Mouse (Mus musculus) lung, embryonic 15.5 days (tissue): ENCODE data around the gene Vstm4. TPM values are rescaled to one million over a fixed set of nuclear protein-coding genes. Genes with fewer than 3 reads are reported as not detected.

ENCODE experiments used
- ATAC-seq: fragments of 200-750 bp; cut with Nextera tagmentation; 2 replicates; pipeline ENCODE4 v1.8.0; 2017; ENCODE audit warnings: moderate number of reproducible peaks, borderline replicate concordance; ENCODE audit not compliant: low FRiP score, low TSS enrichment; ENCODE audit errors: extremely low read depth
- H3K27ac ChIP-seq: fragments of 300-500 bp; sonication (generic); 2 replicates; pipeline ENCODE4 v1.5.1; 2015; ENCODE audit warnings: moderate library complexity, mild to moderate bottlenecking, inconsistent platforms
- H3K27me3 ChIP-seq: fragments of 300-500 bp; sonication (generic); 2 replicates; pipeline ENCODE4 v1.6.1; 2015; ENCODE audit warnings: inconsistent platforms
- H3K36me3 ChIP-seq: fragments of 300-500 bp; sonication (generic); 2 replicates; pipeline ENCODE4 v1.6.1; 2015; ENCODE audit warnings: inconsistent platforms
- H3K4me1 ChIP-seq: fragments of 300-500 bp; sonication (generic); 2 replicates; pipeline ENCODE4 v1.6.1; 2015; ENCODE audit warnings: inconsistent platforms
- H3K4me2 ChIP-seq: fragments of 300-500 bp; sonication (generic); 2 replicates; pipeline ENCODE4 v1.6.1; 2015; ENCODE audit warnings: inconsistent platforms, mild to moderate bottlenecking, moderate library complexity
- H3K4me3 ChIP-seq: fragments of 300-500 bp; sonication (generic); 2 replicates; pipeline ENCODE4 v1.5.1; 2015; ENCODE audit warnings: mild to moderate bottlenecking, inconsistent platforms
- H3K9ac ChIP-seq: fragments of 300-500 bp; sonication (generic); 2 replicates; pipeline ENCODE4 v1.6.1; 2015; ENCODE audit warnings: inconsistent platforms
- H3K9me3 ChIP-seq: fragments of 300-500 bp; sonication (generic); 2 replicates; pipeline ENCODE4 v1.6.1; 2016; ENCODE audit warnings: inconsistent platforms
- WGBS: fragments of 180-500 bp; shearing (Covaris S2); methylation state at CpG from one replicate; pipeline ENCODE4 v1.1.7; 2015; 5-methylcytosine and 5-hydroxymethylcytosine counted together
- polyA plus RNA-seq: library from polyadenylated mRNA; unstranded; fragments of >200 nt; fragmentation: Nextera tagmentation; extraction: Ambion mirVana; gene quantifications from 2 replicates; pipeline ENCODE4 v1.2.1, GENCODE M21; 2015

Vstm4 gene
- polyA plus RNA-seq, 1 experiment from 2014 or later: 62.8 TPM

GRCm38 (mm10) chr14:32827165-32827564 lies 29.4 kb upstream of the Vstm4 start:
- H3K4me2 ChIP-seq: no peak overlapping the region
- peak overlapping the region; percentile 93 for H3K27ac ChIP-seq
- peaks cover 50% of the 10 kb centered on the region for H3K4me1 ChIP-seq
- 23% methylated on average over 4 of the region's 4 CpGs for WGBS
- no peak overlapping the region for H3K9ac ChIP-seq
- no peak overlapping the region for H3K4me3 ChIP-seq
- no peaks in the 10 kb centered on the region for H3K27me3 ChIP-seq
- ATAC-seq: peak; percentile 63; the same call in 1 of the 2 replicates
- H3K9me3 ChIP-seq: no peaks in the 10 kb centered on the region
- H3K36me3 ChIP-seq: no peaks in the 10 kb centered on the region

GRCm38 (mm10) chr14:32827994-32828650 lies 28.4 kb upstream of the Vstm4 start:
- H3K9ac ChIP-seq: no peak overlapping the region
- H3K9me3 ChIP-seq: no peaks in the 10 kb centered on the region
- H3K27ac ChIP-seq: peak overlapping the region; percentile 93
- ATAC-seq: peak; percentile 44; the same call in 1 of the 2 replicates
- no peaks in the 10 kb centered on the region for H3K36me3 ChIP-seq
- no peak overlapping the region for H3K4me2 ChIP-seq
- 27% methylated on average over 6 of the region's 6 CpGs for WGBS
- H3K27me3 ChIP-seq: no peaks in the 10 kb centered on the region
- no peak overlapping the region for H3K4me3 ChIP-seq
- peaks cover 54% of the 10 kb centered on the region for H3K4me1 ChIP-seq

DNA sequence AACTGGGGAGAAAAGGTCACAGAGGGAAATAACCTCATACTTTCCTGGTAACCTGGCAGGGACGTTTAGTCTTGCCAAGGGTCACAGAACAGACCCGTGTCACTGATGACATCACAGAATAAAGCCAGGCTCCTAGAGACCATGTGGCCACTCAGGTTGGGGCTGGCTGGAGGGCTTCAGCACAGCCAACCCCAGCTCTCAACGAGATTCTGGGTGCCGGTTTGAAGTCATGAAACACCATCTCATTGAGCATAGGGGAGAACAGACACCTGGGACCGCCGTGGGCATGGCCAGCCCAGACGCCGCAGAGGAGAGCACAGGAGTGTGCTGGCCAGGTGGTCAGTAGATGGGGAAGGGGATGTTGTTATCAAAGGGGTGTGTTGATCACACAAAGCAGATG lies 22.7 kb upstream of the Vstm4 start, which contains the start of gene Fam170b:
TSS of gene Fam170b (plus strand) at position 116 of the 400 bp plus-strand sequence.
- no peak; the same call in 1 of the 2 replicates for ATAC-seq
- 69% methylated on average over 8 of the region's 8 CpGs for WGBS
- Histone ChIP-seq H3K36me3 (no peaks in the 10 kb centered on the region), H3K4me1 (peaks cover 4% of the 10 kb centered on the region; the same call in 1 of the 2 replicates), H3K9me3 (no peaks in the 10 kb centered on the region), H3K27me3 (no peaks in the 10 kb centered on the region), H3K4me2 (no peak within 1 kb of the TSS), H3K4me3 (no peak within 1 kb of the TSS), H3K27ac (no peak within 1 kb of the TSS), H3K9ac (no peak within 1 kb of the TSS)

DNA sequence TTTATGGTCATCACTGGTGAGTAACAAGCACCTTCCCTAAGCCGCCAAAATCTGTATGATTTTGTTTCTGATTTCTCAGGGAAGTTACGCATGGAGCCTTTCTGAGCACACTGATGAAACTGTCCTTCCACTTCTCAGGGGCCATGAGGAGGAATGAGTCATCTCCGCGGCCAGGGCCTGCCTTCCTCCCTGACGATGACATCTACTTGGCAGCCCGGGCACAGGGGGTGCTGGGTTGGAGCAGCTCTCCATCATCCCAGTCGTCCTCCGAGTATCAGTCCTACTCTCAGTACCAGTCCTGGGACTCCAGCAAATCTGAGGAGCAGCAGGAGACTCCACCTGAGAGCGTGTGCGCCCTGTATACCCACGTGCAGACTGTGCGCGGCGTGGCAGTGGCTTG lies 21.4 kb upstream of the Vstm4 start:
- H3K4me2 ChIP-seq: no peak overlapping the region
- 70% methylated on average over 14 of the region's 14 CpGs for WGBS

DNA sequence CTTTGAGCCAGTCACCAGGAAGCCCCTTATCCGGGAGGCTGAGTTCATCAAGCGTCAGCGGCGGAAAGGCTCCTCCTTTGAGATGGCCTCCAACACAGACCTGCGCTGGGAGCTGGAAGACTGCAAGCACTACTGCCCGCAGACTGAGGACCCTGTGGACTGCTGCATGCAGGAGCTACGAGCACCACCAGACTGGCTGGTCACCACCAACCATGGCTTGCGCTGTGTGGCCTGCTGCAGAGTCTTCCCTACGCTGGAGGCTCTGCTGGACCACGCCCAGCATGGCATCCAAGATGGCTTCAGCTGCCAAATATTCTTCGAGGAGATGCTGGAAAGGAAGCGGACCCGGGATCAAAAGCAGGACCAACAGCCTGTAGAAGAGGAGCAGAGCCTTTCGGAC lies 21.0 kb upstream of the Vstm4 start:
- Histone ChIP-seq H3K4me2 (no peak overlapping the region), H3K27ac (no peak overlapping the region)

More for the DNA sequence above, 21.4 kb upstream of the Vstm4 start:
- Histone ChIP-seq H3K9ac (no peak overlapping the region), H3K27ac (no peak overlapping the region), H3K4me3 (no peak overlapping the region), H3K36me3 (no peaks in the 10 kb centered on the region), H3K4me1 (0 out of 2 replicates have a peak, but pooled peaks cover 8% of the 10 kb centered on the region), H3K9me3 (no peaks in the 10 kb centered on the region), H3K27me3 (no peaks in the 10 kb centered on the region)
- peak; percentile 33; the same call in 1 of the 2 replicates for ATAC-seq

DNA sequence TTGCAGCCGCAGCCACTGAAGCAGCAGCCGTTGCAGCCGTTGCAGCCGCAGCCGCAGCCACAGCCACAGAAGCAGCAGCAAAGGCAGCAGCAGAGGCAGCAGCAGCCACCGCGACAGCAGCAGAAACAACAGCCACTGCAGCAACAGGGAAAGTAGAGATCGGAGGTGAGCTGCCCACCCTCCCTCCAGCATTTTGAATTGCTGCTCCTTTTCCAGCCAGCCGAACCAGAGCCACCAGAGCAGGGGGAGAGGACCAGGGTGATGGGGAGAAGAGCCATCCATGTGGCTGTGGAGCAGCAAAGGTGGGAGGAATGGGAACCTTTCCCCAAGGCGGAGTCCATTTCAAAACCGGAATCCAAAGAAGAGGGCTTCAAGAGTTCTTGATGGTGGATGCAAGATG lies 20.4 kb upstream of the Vstm4 start:
- Histone ChIP-seq H3K36me3 (no peaks in the 10 kb centered on the region), H3K27ac (no peak overlapping the region), H3K27me3 (no peaks in the 10 kb centered on the region), H3K4me3 (no peak overlapping the region), H3K4me2 (no peak overlapping the region), H3K4me1 (0 out of 2 replicates have a peak, but pooled peaks cover 8% of the 10 kb centered on the region), H3K9ac (no peak overlapping the region), H3K9me3 (no peaks in the 10 kb centered on the region)
- WGBS: 91% methylated on average over 11 of the region's 11 CpGs
- ATAC-seq: no peak

More for the DNA sequence above, 21.0 kb upstream of the Vstm4 start:
- H3K9ac ChIP-seq: no peak overlapping the region
- no peaks in the 10 kb centered on the region for H3K9me3 ChIP-seq
- H3K27me3 ChIP-seq: no peaks in the 10 kb centered on the region
- peak; percentile 51; the same call in 1 of the 2 replicates for ATAC-seq
- H3K36me3 ChIP-seq: no peaks in the 10 kb centered on the region
- WGBS: 76% methylated on average over 14 of the region's 14 CpGs
- H3K4me1 ChIP-seq: 0 out of 2 replicates have a peak, but pooled peaks cover 8% of the 10 kb centered on the region
- H3K4me3 ChIP-seq: no peak overlapping the region

GRCm38 (mm10) chr14:32842052-32842451 lies 14.5 kb upstream of the Vstm4 start:
- Histone ChIP-seq H3K27ac (no peak overlapping the region), H3K9me3 (no peaks in the 10 kb centered on the region), H3K4me1 (0 out of 2 replicates have a peak, but pooled peaks cover 4% of the 10 kb centered on the region), H3K9ac (no peak overlapping the region), H3K27me3 (no peaks in the 10 kb centered on the region), H3K4me2 (no peak overlapping the region), H3K4me3 (no peak overlapping the region), H3K36me3 (no peaks in the 10 kb centered on the region)
- no peak for ATAC-seq

DNA sequence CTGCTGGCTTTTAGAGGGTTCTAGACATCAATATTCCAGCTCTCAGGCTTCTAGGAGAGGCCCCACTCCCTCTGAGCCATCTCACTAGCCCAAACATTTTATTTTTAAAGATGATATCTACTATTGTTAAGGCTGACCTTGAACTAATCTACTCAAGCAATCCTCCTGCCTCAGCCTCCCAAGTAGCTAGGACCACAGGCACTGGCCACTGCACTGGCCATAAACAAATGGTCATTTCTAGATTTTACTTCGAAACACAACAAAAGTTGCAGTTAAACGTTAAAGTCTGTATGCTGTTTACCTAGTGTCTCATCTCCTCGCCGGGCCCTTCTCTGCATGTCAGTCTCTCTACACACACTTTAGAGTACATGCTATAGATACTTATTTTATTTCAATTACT lies 2.5 kb upstream of the Vstm4 start:
- H3K27ac ChIP-seq: no peak overlapping the region
- no peak for ATAC-seq
- H3K9ac ChIP-seq: no peak overlapping the region
- peaks cover 3% of the 10 kb centered on the region; the same call in 1 of the 2 replicates for H3K27me3 ChIP-seq
- H3K4me1 ChIP-seq: peaks cover 16% of the 10 kb centered on the region
- 77% methylated on average over 4 of the region's 4 CpGs for WGBS
- H3K36me3 ChIP-seq: no peaks in the 10 kb centered on the region
- H3K9me3 ChIP-seq: no peaks in the 10 kb centered on the region
- H3K4me2 ChIP-seq: no peak overlapping the region
- H3K4me3 ChIP-seq: no peak overlapping the region

DNA sequence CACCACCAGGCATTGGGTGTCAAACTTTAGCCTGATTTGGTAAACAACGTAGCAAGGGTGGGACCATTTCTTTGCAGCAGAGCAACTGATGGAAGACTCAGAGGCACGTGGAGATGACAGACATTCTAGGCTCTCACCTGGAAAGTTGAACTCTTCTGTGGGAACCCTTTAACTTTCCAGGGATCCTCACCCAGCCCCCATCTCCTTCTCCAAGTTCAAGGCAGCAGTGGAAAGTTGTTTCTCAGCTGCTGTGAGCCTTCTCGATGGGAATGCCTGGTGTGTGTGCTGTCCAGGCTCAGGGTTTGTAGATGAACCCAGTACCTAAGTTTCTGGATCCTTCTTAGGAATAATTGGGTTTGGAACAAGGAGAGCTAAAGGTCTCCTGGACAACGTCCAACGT lies 310 bp upstream of the Vstm4 start:
- WGBS: 27% methylated on average over 5 of the region's 5 CpGs
- H3K27ac ChIP-seq: peak overlapping the region; percentile 75
- no peaks in the 10 kb centered on the region for H3K36me3 ChIP-seq
- peaks cover 34% of the 10 kb centered on the region for H3K4me1 ChIP-seq
- peak overlapping the region; percentile 76 for H3K9ac ChIP-seq
- H3K9me3 ChIP-seq: no peaks in the 10 kb centered on the region
- peak overlapping the region; percentile 77 for H3K4me2 ChIP-seq
- ATAC-seq: no peak
- H3K4me3 ChIP-seq: peak overlapping the region; percentile 62
- peaks cover 3% of the 10 kb centered on the region; the same call in 1 of the 2 replicates for H3K27me3 ChIP-seq

GRCm38 (mm10) chr14:32858361-32858760 lies 1.8 kb downstream of the Vstm4 start:
- no peaks in the 10 kb centered on the region for H3K9me3 ChIP-seq
- H3K36me3 ChIP-seq: no peaks in the 10 kb centered on the region
- no peak overlapping the region for H3K4me3 ChIP-seq
- 0 out of 2 replicates have a peak overlapping the region, but pooled peaks have one; percentile 73 for H3K27ac ChIP-seq
- H3K4me1 ChIP-seq: peaks cover 42% of the 10 kb centered on the region
- H3K27me3 ChIP-seq: peaks cover 3% of the 10 kb centered on the region; the same call in 1 of the 2 replicates
- 89% methylated on average over 10 of the region's 10 CpGs for whole genome bisulfite sequencing
- no peak overlapping the region for H3K9ac ChIP-seq
- H3K4me2 ChIP-seq: peak overlapping the region; percentile 77
- ATAC-seq: no peak

GRCm38 (mm10) chr14:32858941-32859510 lies 2.5 kb downstream of the Vstm4 start:
- Histone ChIP-seq H3K4me1 (peaks cover 48% of the 10 kb centered on the region), H3K27me3 (peaks cover 3% of the 10 kb centered on the region; the same call in 1 of the 2 replicates), H3K4me3 (no peak overlapping the region), H3K9me3 (no peaks in the 10 kb centered on the region), H3K4me2 (peak overlapping the region; percentile 20; the same call in 1 of the 2 replicates), H3K27ac (peak overlapping the region; percentile 73), H3K36me3 (no peaks in the 10 kb centered on the region), H3K9ac (0 out of 2 replicates have a peak overlapping the region, but pooled peaks have one; percentile 6)
- no peak for ATAC-seq
- 49% methylated on average over 6 of the region's 6 CpGs for WGBS
